Comparison of ENCODE assay signal across 9 mouse cellular contexts in the genomic region with DNA sequence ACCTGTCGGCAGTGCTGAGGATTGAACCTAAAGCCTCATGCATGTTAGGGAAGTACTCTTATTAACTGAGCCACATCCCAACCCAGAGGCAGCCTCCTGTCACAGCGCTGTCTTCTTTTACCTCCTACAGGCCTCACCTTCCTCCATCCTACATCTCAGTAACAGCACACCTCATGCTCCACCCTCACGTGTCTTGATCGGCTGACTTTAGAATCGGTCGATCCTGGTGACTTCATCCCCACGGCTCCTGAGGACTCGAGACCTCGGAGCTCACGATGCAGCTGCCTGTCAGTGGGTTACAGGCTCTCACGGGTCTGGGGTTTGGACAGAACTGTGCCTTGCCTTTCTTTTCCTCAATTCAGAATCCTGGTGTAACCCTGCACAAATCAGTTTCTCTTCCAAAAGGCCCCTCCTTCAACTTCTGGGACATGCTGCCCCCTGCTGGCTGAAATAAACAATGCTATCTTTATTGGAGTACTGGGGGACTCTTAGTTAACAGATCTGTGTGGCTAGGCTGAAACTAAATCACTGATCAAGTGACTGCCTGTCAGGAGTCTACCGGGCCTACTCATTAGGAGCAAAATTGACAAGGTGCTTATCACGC. TPM values are rescaled to one million over a fixed set of nuclear protein-coding genes. Genes with fewer than 3 reads are reported as not detected.
A peak's percentile ranks its signal among the peaks of the same experiment; 100 is the strongest.
DNase-seq lines count a peak whose midpoint lies in the region; ATAC-seq and TF ChIP-seq lines count a peak whose summit lies in the region.
"Had no signal": no experiment of that assay in that cellular context is flagged by ENCODE, and none has a peak within 500 bp of the region (broad histone marks: within the 10 kb centered on the region; RNA-seq: fewer than 3 reads in every experiment).

No protein-coding gene starts in this region.

- H3K4me2 ChIP-seq in embryonic facial prominence, embryonic 11.5 days (ENCODE audit: low read depth, low read length) = no peak overlapping the region
- H3K4me2 ChIP-seq in heart, embryonic 11.5 days = 0 out of 2 replicates have a peak overlapping the region, but pooled peaks have one; percentile 20
- H3K4me2 ChIP-seq in kidney, embryonic 16.5 days (replicated peaks; ENCODE audit: low read depth, low read length) = no peak overlapping the region
- H3K4me2 ChIP-seq in stomach, embryonic 15.5 days = peak overlapping the region; percentile 33; the same call in 1 of the 2 replicates

- H3K27ac ChIP-seq in embryonic facial prominence, embryonic 11.5 days (replicated peaks; ENCODE audit: low read depth, low read length) = no peak overlapping the region
- no peak overlapping the region for H3K27ac ChIP-seq in heart, embryonic 11.5 days (ENCODE audit: low read depth, low read length)
- no peak overlapping the region for H3K27ac ChIP-seq in kidney, embryonic 16.5 days (ENCODE audit: low read length)
- no peak overlapping the region for H3K27ac ChIP-seq in liver, adult 2 months (replicated peaks; ENCODE audit: insufficient read depth, low read depth, low read length)
- H3K27ac ChIP-seq in stomach, embryonic 15.5 days = no peak overlapping the region

- no peaks in the 10 kb centered on the region for H3K27me3 ChIP-seq in embryonic facial prominence, embryonic 11.5 days (ENCODE audit: control insufficient read depth, insufficient read depth, low read length)
- no peaks in the 10 kb centered on the region for H3K27me3 ChIP-seq in heart, embryonic 11.5 days (ENCODE audit: control insufficient read depth, insufficient read depth, low read length)
- no peaks in the 10 kb centered on the region for H3K27me3 ChIP-seq in kidney, embryonic 16.5 days (ENCODE audit: insufficient read depth, low read length)
- no peaks in the 10 kb centered on the region for H3K27me3 ChIP-seq in liver, adult 2 months (ENCODE audit: control insufficient read depth, insufficient read depth, low read length)
- H3K27me3 ChIP-seq in stomach, embryonic 15.5 days (replicated peaks) = no peaks in the 10 kb centered on the region

- ATAC-seq in embryonic facial prominence, embryonic 11.5 days (replicated peaks; ENCODE audit: insufficient number of reproducible peaks, low FRiP score, low TSS enrichment, low read depth) = no peak
- ATAC-seq in heart, embryonic 11.5 days (replicated peaks; ENCODE audit: insufficient number of reproducible peaks, low FRiP score, low TSS enrichment) = no peak
- ATAC-seq in kidney, embryonic 16.5 days (ENCODE audit: low FRiP score, low TSS enrichment) = 0 out of 2 replicates have a peak, but pooled peaks have one; percentile 24
- no peak; the same call in 1 of the 2 replicates for ATAC-seq in stomach, embryonic 15.5 days (ENCODE audit: insufficient read depth, low FRiP score, low read depth)

- no peaks in the 10 kb centered on the region for H3K9me3 ChIP-seq in embryonic facial prominence, embryonic 11.5 days (replicated peaks; ENCODE audit: control insufficient read depth, low read length)
- H3K9me3 ChIP-seq in heart, embryonic 11.5 days (replicated peaks; ENCODE audit: control insufficient read depth, low read length) = no peaks in the 10 kb centered on the region
- no peaks in the 10 kb centered on the region for H3K9me3 ChIP-seq in kidney, embryonic 16.5 days (ENCODE audit: low read length)
- no peaks in the 10 kb centered on the region for H3K9me3 ChIP-seq in stomach, embryonic 15.5 days

- DNase-seq in CD4-positive helper T cell, adult 2 months (ENCODE audit: low read depth, low spot score) = peak; percentile 69
- peak; percentile 66 to 84 for DNase-seq in adrenal gland, postnatal 36 days
- peak; percentile 87 for DNase-seq in embryonic facial prominence, embryonic 11.5 days (ENCODE audit: low spot score)
- peak; percentile 44 for DNase-seq in liver, adult 2 months (ENCODE audit: extremely low read depth, low read depth, low spot score)
- DNase-seq in neural tube, embryonic 10.5 days (ENCODE audit: extremely low spot score, low spot score) = peak; percentile 75

- H3K36me3 ChIP-seq in embryonic facial prominence, embryonic 11.5 days (replicated peaks; ENCODE audit: control insufficient read depth, insufficient read depth, low read depth, low read length) = no peaks in the 10 kb centered on the region
- H3K36me3 ChIP-seq in heart, embryonic 11.5 days (ENCODE audit: control insufficient read depth, insufficient read depth, low read length) = no peaks in the 10 kb centered on the region
- H3K36me3 ChIP-seq in kidney, embryonic 16.5 days (ENCODE audit: insufficient read depth, low read length) = no peaks in the 10 kb centered on the region
- no peaks in the 10 kb centered on the region for H3K36me3 ChIP-seq in liver, adult 2 months (ENCODE audit: control insufficient read depth, insufficient read depth, low read length)
- no peaks in the 10 kb centered on the region for H3K36me3 ChIP-seq in stomach, embryonic 15.5 days

- no peak for TF ChIP-seq POLR2A in liver, adult 2 months (IDR thresholded peaks at IDR 0.05; ENCODE audit: extremely low read depth, insufficient read depth, low read length)

- no peaks in the 10 kb centered on the region for H3K4me1 ChIP-seq in embryonic facial prominence, embryonic 11.5 days (ENCODE audit: control insufficient read depth, insufficient read depth, low read length)
- peaks cover 4% of the 10 kb centered on the region for H3K4me1 ChIP-seq in heart, embryonic 11.5 days (ENCODE audit: control insufficient read depth, insufficient read depth, low read length)
- peaks cover 11% of the 10 kb centered on the region for H3K4me1 ChIP-seq in kidney, embryonic 16.5 days (ENCODE audit: insufficient read depth, low read length)
- peaks cover 17% of the 10 kb centered on the region for H3K4me1 ChIP-seq in liver, adult 2 months (ENCODE audit: control insufficient read depth, insufficient read depth, low read length)
- peaks cover 5% of the 10 kb centered on the region; the same call in 1 of the 2 replicates for H3K4me1 ChIP-seq in stomach, embryonic 15.5 days

- H3K9ac ChIP-seq in embryonic facial prominence, embryonic 11.5 days (replicated peaks; ENCODE audit: low read length) = no peak overlapping the region
- H3K9ac ChIP-seq in heart, embryonic 11.5 days (ENCODE audit: low read depth, low read length) = no peak overlapping the region
- H3K9ac ChIP-seq in kidney, embryonic 16.5 days (replicated peaks; ENCODE audit: low read length) = no peak overlapping the region
- H3K9ac ChIP-seq in liver, adult 2 months (ENCODE audit: low read depth, low read length) = peak overlapping the region; percentile 71
- H3K9ac ChIP-seq in stomach, embryonic 15.5 days = no peak overlapping the region

- no peak overlapping the region for H3K4me3 ChIP-seq in embryonic facial prominence, embryonic 11.5 days (ENCODE audit: low read depth, low read length)
- H3K4me3 ChIP-seq in heart, embryonic 11.5 days (ENCODE audit: low read depth, low read length) = no peak overlapping the region
- H3K4me3 ChIP-seq in kidney, embryonic 16.5 days (ENCODE audit: low read length) = no peak overlapping the region
- H3K4me3 ChIP-seq in liver, adult 2 months (ENCODE audit: insufficient read depth, low read depth, low read length) = peak overlapping the region; percentile 56
- H3K4me3 ChIP-seq in stomach, embryonic 15.5 days (replicated peaks) = 0 out of 2 replicates have a peak overlapping the region, but pooled peaks have one; percentile 19
- H3K4me3 ChIP-seq: erythroblast, embryonic 14.5 days had no signal

- H3K79me2 ChIP-seq in liver, adult 2 months (ENCODE audit: control insufficient read depth, insufficient read depth, low read length) = no peaks in the 10 kb centered on the region

- peak; percentile 43 for TF ChIP-seq CTCF in liver, adult 2 months (IDR thresholded peaks at IDR 0.05; ENCODE audit: low read depth, low read length)

- WGBS in embryonic facial prominence, embryonic 11.5 days = 53% methylated on average over 13 of the region's 13 CpGs
- 49% methylated on average over 13 of the region's 13 CpGs for WGBS in heart, embryonic 11.5 days (ENCODE audit: insufficient replicate concordance)
- 44% methylated on average over 13 of the region's 13 CpGs for WGBS in kidney, embryonic 16.5 days
- 46% methylated on average over 13 of the region's 13 CpGs for WGBS in liver, adult 2 months
- 46% methylated on average over 13 of the region's 13 CpGs for WGBS in stomach, embryonic 15.5 days

RNA-seq across cellular contexts. Expression of a gene that starts 41.7 kb away (rescaled TPM):
- total RNA-seq in adrenal gland, postnatal 36 days (2021) = 10 to 100 TPM; 66.3 to 74.2 TPM
- polyA plus RNA-seq in embryonic facial prominence, embryonic 11.5 days (2014; fragmentation: Nextera tagmentation; extraction: Ambion mirVana) = 29.7 and 32.0 TPM in 2 replicates
- polyA plus RNA-seq in heart, embryonic 11.5 days (2014; fragmentation: Nextera tagmentation; extraction: Ambion mirVana) = 26.3 and 32.8 TPM in 2 replicates
- polyA plus RNA-seq in kidney, embryonic 16.5 days (2015; fragmentation: Nextera tagmentation; extraction: Ambion mirVana) = 38.9 and 41.7 TPM in 2 replicates
- 27.5 and 31.3 TPM in 2 replicates for total RNA-seq in liver, adult 2 months (2014; rRNA removed)
- 11.1 and 11.9 TPM in 2 replicates for polyA plus RNA-seq in liver, adult 2 months (2012; rRNA removed)
- 31.6 and 34.1 TPM in 2 replicates for polyA plus RNA-seq in stomach, embryonic 15.5 days (2015; fragmentation: Nextera tagmentation; extraction: Ambion mirVana)

Comparison
In these comparisons a context has a peak if more than half of its experiments do, and no peak if none do; other contexts are left out.
1. H3K4me2 ChIP-seq: peak in heart, embryonic 11.5 days (single experiment) and stomach, embryonic 15.5 days (single experiment); none in embryonic facial prominence, embryonic 11.5 days (single experiment) and kidney, embryonic 16.5 days (single experiment).
2. H3K4me3 ChIP-seq: peak in liver, adult 2 months (single experiment) and stomach, embryonic 15.5 days (single experiment); none in embryonic facial prominence, embryonic 11.5 days (single experiment), heart, embryonic 11.5 days (single experiment) and kidney, embryonic 16.5 days (single experiment).
3. Peak in every context shown above with its lines, with median percentiles within 50 percentile points of each other: DNase-seq.